Comparison of ENCODE assay signal across 18 mouse cellular contexts in genomic region chr9:47605628-47606027, GRCm38 (mm10).
DNase-seq lines count a peak whose midpoint lies in the region; ATAC-seq and TF ChIP-seq lines count a peak whose summit lies in the region.
"Had no signal": no experiment of that assay in that cellular context is flagged by ENCODE, and none has a peak within 500 bp of the region (broad histone marks: within the 10 kb centered on the region; RNA-seq: fewer than 3 reads in every experiment).

No protein-coding gene starts in this region.

- H3K4me1 ChIP-seq in forebrain, embryonic 14.5 days (ENCODE audit: control insufficient read depth, insufficient read depth, low read length) = peaks cover 20% of the 10 kb centered on the region
- H3K4me1 ChIP-seq in forebrain, embryonic 10.5 days = peaks cover 42% of the 10 kb centered on the region
- H3K4me1 ChIP-seq in midbrain, postnatal 0 days (ENCODE audit: insufficient read depth, low read length) = peaks cover 21% of the 10 kb centered on the region; the same call in 1 of the 2 replicates
- H3K4me1 ChIP-seq in midbrain, embryonic 16.5 days (ENCODE audit: control insufficient read depth, insufficient read depth, low read length) = peaks cover 32% of the 10 kb centered on the region
- peaks cover 24% of the 10 kb centered on the region for H3K4me1 ChIP-seq in forebrain, postnatal 0 days (ENCODE audit: insufficient read depth)
- H3K4me1 ChIP-seq: intestine, embryonic 15.5 days had no signal

- no peak overlapping the region for H3K4me2 ChIP-seq in forebrain, embryonic 14.5 days (ENCODE audit: low read length)
- no peak overlapping the region for H3K4me2 ChIP-seq in midbrain, postnatal 0 days (ENCODE audit: low read depth, low read length, poor library complexity, severe bottlenecking)
- no peak overlapping the region for H3K4me2 ChIP-seq in midbrain, embryonic 16.5 days (ENCODE audit: low read length)
- H3K4me2 ChIP-seq in forebrain, postnatal 0 days (ENCODE audit: low read depth) = no peak overlapping the region
- H3K4me2 ChIP-seq: embryonic facial prominence, embryonic 12.5 days; hindbrain, embryonic 13.5 days; intestine, embryonic 15.5 days had no signal

- H3K27ac ChIP-seq in forebrain, embryonic 14.5 days (ENCODE audit: low read depth, low read length) = peak overlapping the region; percentile 52; the same call in 1 of the 2 replicates
- H3K27ac ChIP-seq in forebrain, embryonic 10.5 days = no peak overlapping the region
- no peak overlapping the region for H3K27ac ChIP-seq in midbrain, postnatal 0 days (ENCODE audit: low read depth, low read length)
- no peak overlapping the region for H3K27ac ChIP-seq in midbrain, embryonic 16.5 days (ENCODE audit: low read length)
- peak overlapping the region; percentile 64 for H3K27ac ChIP-seq in forebrain, postnatal 0 days (ENCODE audit: low read depth, low read length)
- H3K27ac ChIP-seq: embryonic facial prominence, embryonic 12.5 days; heart, embryonic 10.5 days; hindbrain, embryonic 13.5 days; intestine, embryonic 15.5 days had no signal

- H3K9ac ChIP-seq in forebrain, embryonic 14.5 days (ENCODE audit: low read length) = no peak overlapping the region
- no peak overlapping the region for H3K9ac ChIP-seq in midbrain, postnatal 0 days (replicated peaks; ENCODE audit: low read length, poor library complexity, severe bottlenecking)
- no peak overlapping the region for H3K9ac ChIP-seq in midbrain, embryonic 16.5 days (ENCODE audit: low read depth, low read length)
- no peak overlapping the region for H3K9ac ChIP-seq in forebrain, postnatal 0 days
- H3K9ac ChIP-seq: embryonic facial prominence, embryonic 12.5 days; hindbrain, embryonic 13.5 days; intestine, embryonic 15.5 days had no signal

- TF ChIP-seq CTCF in midbrain, postnatal 0 days (IDR thresholded peaks at IDR 0.05) = no peak
- TF ChIP-seq CTCF in forebrain, postnatal 0 days (IDR thresholded peaks at IDR 0.05; ENCODE audit: low read depth) = no peak

- 68% methylated on average over 5 of the region's 5 CpGs for WGBS in forebrain, embryonic 14.5 days
- 96% methylated on average over 5 of the region's 5 CpGs for WGBS in forebrain, embryonic 10.5 days
- 83% methylated on average over 5 of the region's 5 CpGs for WGBS in midbrain, postnatal 0 days
- WGBS in midbrain, embryonic 16.5 days = 88% methylated on average over 5 of the region's 5 CpGs
- WGBS in forebrain, postnatal 0 days = 62% methylated on average over 5 of the region's 5 CpGs

- H3K36me3 ChIP-seq in forebrain, embryonic 14.5 days (ENCODE audit: control insufficient read depth, insufficient read depth, low read length) = no peaks in the 10 kb centered on the region
- H3K36me3 ChIP-seq in forebrain, embryonic 10.5 days (replicated peaks) = no peaks in the 10 kb centered on the region
- H3K36me3 ChIP-seq in midbrain, postnatal 0 days (ENCODE audit: insufficient read depth, low read length) = no peaks in the 10 kb centered on the region
- H3K36me3 ChIP-seq in midbrain, embryonic 16.5 days (ENCODE audit: control insufficient read depth, insufficient read depth, low read length) = no peaks in the 10 kb centered on the region
- no peaks in the 10 kb centered on the region for H3K36me3 ChIP-seq in forebrain, postnatal 0 days (ENCODE audit: insufficient read depth)
- H3K36me3 ChIP-seq: embryonic facial prominence, embryonic 12.5 days; heart, embryonic 10.5 days; hindbrain, embryonic 13.5 days; intestine, embryonic 15.5 days had no signal

- no peaks in the 10 kb centered on the region for H3K9me3 ChIP-seq in forebrain, embryonic 14.5 days (replicated peaks; ENCODE audit: control insufficient read depth, low read length)
- no peaks in the 10 kb centered on the region for H3K9me3 ChIP-seq in forebrain, embryonic 10.5 days
- no peaks in the 10 kb centered on the region for H3K9me3 ChIP-seq in midbrain, postnatal 0 days (ENCODE audit: low read length)
- no peaks in the 10 kb centered on the region for H3K9me3 ChIP-seq in midbrain, embryonic 16.5 days (replicated peaks; ENCODE audit: control insufficient read depth, low read length, poor library complexity, severe bottlenecking)
- no peaks in the 10 kb centered on the region for H3K9me3 ChIP-seq in forebrain, postnatal 0 days (ENCODE audit: low read length)
- H3K9me3 ChIP-seq: embryonic facial prominence, embryonic 12.5 days; heart, embryonic 10.5 days; hindbrain, embryonic 13.5 days; intestine, embryonic 15.5 days had no signal

- DNase-seq in forebrain, embryonic 14.5 days (ENCODE audit: low spot score) = peak; percentile 86
- DNase-seq in forebrain, embryonic 10.5 days (ENCODE audit: extremely low spot score, low spot score) = no peak
- peak; percentile 48 for DNase-seq in layer of hippocampus, adult 9-10 months (ENCODE audit: low spot score)
- no peak for DNase-seq in layer of hippocampus, adult 8-10 months (ENCODE audit: low spot score in 2 of 2)
- DNase-seq in midbrain, postnatal 0 days (ENCODE audit: low spot score) = peak; percentile 58
- DNase-seq in forebrain, postnatal 0 days = peak; percentile 43
- DNase-seq in gastrocnemius, postnatal 25 days = no peak
- DNase-seq: adrenal gland, adult 2 months; adrenal gland, postnatal 36 days; cerebellum, adult 11-12 months; heart, adult 18-20 months; heart, postnatal 10 days; heart, postnatal 4 days had no signal

- no peaks in the 10 kb centered on the region for H3K27me3 ChIP-seq in forebrain, embryonic 14.5 days (replicated peaks; ENCODE audit: control insufficient read depth, insufficient read depth, low read length)
- 0 out of 2 replicates have a peak, but pooled peaks cover 6% of the 10 kb centered on the region for H3K27me3 ChIP-seq in forebrain, embryonic 10.5 days (ENCODE audit: poor library complexity, severe bottlenecking)
- no peaks in the 10 kb centered on the region for H3K27me3 ChIP-seq in midbrain, postnatal 0 days (ENCODE audit: insufficient read depth, low read length)
- H3K27me3 ChIP-seq in midbrain, embryonic 16.5 days (ENCODE audit: control insufficient read depth, insufficient read depth, low read depth, low read length) = no peaks in the 10 kb centered on the region
- H3K27me3 ChIP-seq in forebrain, postnatal 0 days (ENCODE audit: insufficient read depth, low read length) = no peaks in the 10 kb centered on the region
- H3K27me3 ChIP-seq: embryonic facial prominence, embryonic 12.5 days; hindbrain, embryonic 13.5 days; intestine, embryonic 15.5 days had no signal

- peak; percentile 68; the same call in 1 of the 2 replicates for ATAC-seq in forebrain, embryonic 14.5 days
- ATAC-seq in midbrain, postnatal 0 days (ENCODE audit: low FRiP score) = no peak
- ATAC-seq in midbrain, embryonic 16.5 days = no peak
- peak; percentile 69 for ATAC-seq in forebrain, postnatal 0 days
- ATAC-seq: intestine, embryonic 15.5 days had no signal

- H3K4me3 ChIP-seq in forebrain, embryonic 14.5 days (ENCODE audit: low read depth, low read length) = no peak overlapping the region
- no peak overlapping the region for H3K4me3 ChIP-seq in forebrain, embryonic 10.5 days
- no peak overlapping the region for H3K4me3 ChIP-seq in midbrain, postnatal 0 days (ENCODE audit: low read depth, low read length)
- H3K4me3 ChIP-seq in midbrain, embryonic 16.5 days (ENCODE audit: low read depth, low read length) = no peak overlapping the region
- H3K4me3 ChIP-seq in forebrain, postnatal 0 days (ENCODE audit: low read depth, low read length) = no peak overlapping the region
- H3K4me3 ChIP-seq: embryonic facial prominence, embryonic 12.5 days; heart, embryonic 10.5 days; hindbrain, embryonic 13.5 days; intestine, embryonic 15.5 days had no signal

Comparison
In these comparisons a context has a peak if more than half of its experiments do, and no peak if none do; other contexts are left out.
1. DNase-seq: peak in forebrain, embryonic 14.5 days (single experiment), layer of hippocampus, adult 9-10 months (single experiment), midbrain, postnatal 0 days (single experiment) and forebrain, postnatal 0 days (single experiment); none in forebrain, embryonic 10.5 days (single experiment), layer of hippocampus, adult 8-10 months (0 of 2) and gastrocnemius, postnatal 25 days (single experiment).
2. H3K27ac ChIP-seq: peak in forebrain, embryonic 14.5 days (single experiment) and forebrain, postnatal 0 days (single experiment); none in forebrain, embryonic 10.5 days (single experiment), midbrain, postnatal 0 days (single experiment) and midbrain, embryonic 16.5 days (single experiment).
3. ATAC-seq: peak in forebrain, embryonic 14.5 days (single experiment) and forebrain, postnatal 0 days (single experiment); none in midbrain, postnatal 0 days (single experiment) and midbrain, embryonic 16.5 days (single experiment).